Comparison of ENCODE assay signal across 16 mouse cellular contexts in the genomic region with DNA sequence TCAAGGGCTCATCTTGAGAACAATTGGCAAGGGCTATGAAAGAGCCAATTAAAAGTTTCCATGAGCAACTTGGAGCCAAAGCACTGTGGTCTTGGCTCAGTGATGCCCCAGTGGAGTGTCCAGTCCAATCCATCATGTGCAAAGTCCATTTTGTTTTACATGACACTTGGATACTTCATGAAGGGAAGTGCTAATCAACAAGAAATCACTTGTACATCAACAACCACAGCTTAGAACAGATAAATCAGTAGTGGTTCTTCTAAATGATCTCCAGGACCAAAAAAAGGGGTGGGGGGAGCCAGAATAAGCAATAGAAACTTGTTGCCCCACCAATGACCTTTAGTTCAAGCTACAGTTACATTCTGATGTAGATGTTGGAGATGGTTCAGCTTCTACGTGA.
"Had no signal": no experiment of that assay in that cellular context is flagged by ENCODE, and none has a peak within 500 bp of the region (broad histone marks: within the 10 kb centered on the region; RNA-seq: fewer than 3 reads in every experiment).

No protein-coding gene starts in this region.

- H3K27me3 ChIP-seq: liver, embryonic 13.5 days; liver, embryonic 15.5 days; megakaryocyte, embryonic 14.5 days; midbrain, embryonic 13.5 days; midbrain, embryonic 15.5 days; neural tube, embryonic 12.5 days had no signal

- H3K4me3 ChIP-seq: liver, embryonic 13.5 days; liver, embryonic 15.5 days; megakaryocyte, embryonic 14.5 days; midbrain, embryonic 13.5 days; midbrain, embryonic 15.5 days; neural tube, embryonic 12.5 days had no signal

- H3K9me3 ChIP-seq: liver, embryonic 13.5 days; liver, embryonic 15.5 days; megakaryocyte, embryonic 14.5 days; midbrain, embryonic 13.5 days; midbrain, embryonic 15.5 days; neural tube, embryonic 12.5 days had no signal

- H3K27ac ChIP-seq: liver, embryonic 13.5 days; liver, embryonic 15.5 days; macrophage; midbrain, embryonic 13.5 days; midbrain, embryonic 15.5 days; neural tube, embryonic 12.5 days had no signal

- H3K9ac ChIP-seq: liver, embryonic 13.5 days; liver, embryonic 15.5 days; liver, postnatal 0 days; lung, embryonic 14.5 days; midbrain, embryonic 13.5 days; midbrain, embryonic 15.5 days; neural tube, embryonic 12.5 days had no signal

- ATAC-seq: liver, postnatal 0 days; midbrain, embryonic 13.5 days; midbrain, embryonic 15.5 days had no signal

- H3K4me2 ChIP-seq: liver, embryonic 13.5 days; liver, embryonic 15.5 days; lung, embryonic 14.5 days; midbrain, embryonic 11.5 days; midbrain, embryonic 13.5 days; midbrain, embryonic 15.5 days; neural tube, embryonic 12.5 days had no signal

- DNase-seq: liver, embryonic 13.5 days; liver, postnatal 0 days; lung, embryonic 14.5 days; lung, postnatal 14 days; right cerebral cortex, postnatal 14 days; spleen, adult 18-20 months; thymus, adult 18-20 months; thymus, postnatal 14 days; thymus, postnatal 36 days had no signal

- H3K4me1 ChIP-seq: liver, embryonic 13.5 days; liver, embryonic 15.5 days; midbrain, embryonic 15.5 days had no signal

- H3K36me3 ChIP-seq: liver, embryonic 13.5 days; liver, embryonic 15.5 days; midbrain, embryonic 13.5 days; midbrain, embryonic 15.5 days; neural tube, embryonic 12.5 days had no signal
